Mouse (Mus musculus): Measurements from ENCODE around the gene Cacna1a. TPM values are rescaled to one million over a fixed set of nuclear protein-coding genes. Genes with fewer than 3 reads are reported as not detected.

Cacna1a gene
- total RNA-seq (2012; rRNA removed) = 3.2 and 5.4 TPM in 2 replicates
- polyA plus RNA-seq (2012; ENCODE audit: insufficient read depth in 1 of 2, insufficient read length in 2 of 2, low read depth in 1 of 2, low replicate concordance in 2 of 2, missing spikeins in 1 of 2) = 1 to 10 TPM in 1 of 2 experiments, not detected in 1; 5.1 TPM

- Histone ChIP-seq H3K79me2 (ENCODE audit: control insufficient read depth, insufficient read depth, low read length, poor library complexity) (no peaks in the 10 kb centered on the region), H3K27ac (ENCODE audit: control insufficient read depth, low read depth, low read length) (no peak within 1 kb of the TSS), H3K9ac (ENCODE audit: control insufficient read depth, low read depth, low read length, poor library complexity, severe bottlenecking) (no peak within 1 kb of the TSS), H3K27me3 (ENCODE audit: control insufficient read depth in 1 of 2, insufficient read depth in 2 of 2, low read length in 2 of 2) (peaks cover 0 to 2% of the 10 kb centered on the region in 2 experiments; a peak in 3 of 4 replicates), H3K4me3 (ENCODE audit: control insufficient read depth in 1 of 2, insufficient read depth in 1 of 2, low read depth in 2 of 2, low read length in 2 of 2) (no peak within 1 kb of the TSS), H3K4me1 (ENCODE audit: control insufficient read depth in 1 of 2, insufficient read depth in 2 of 2, low read length in 2 of 2) (no peaks in the 10 kb centered on the region; a peak in 1 of 4 replicates), H3K9me3 (replicated peaks; ENCODE audit: insufficient read depth, low read length) (no peaks in the 10 kb centered on the region), H3K36me3 (ENCODE audit: control insufficient read depth in 1 of 2, insufficient read depth in 2 of 2, low read length in 2 of 2) (peaks cover 0 to 3% of the 10 kb centered on the region in 2 experiments; a peak in 1 of 4 replicates)
- DNase-seq (ENCODE audit: low read depth, low spot score) = no peak
- no peak for TF ChIP-seq MYB (IDR thresholded peaks at IDR 0.05; ENCODE audit: low read depth, low read length)
- no peak for TF ChIP-seq EP300 (IDR thresholded peaks at IDR 0.05; ENCODE audit: low read depth in 1 of 2, low read length in 2 of 2)
- TF ChIP-seq RAD21 (IDR thresholded peaks at IDR 0.05; ENCODE audit: low read depth, low read length) = no peak
- no peak for TF ChIP-seq CHD2 (IDR thresholded peaks at IDR 0.05; ENCODE audit: low read length)
- TF ChIP-seq JUND (IDR thresholded peaks at IDR 0.05; ENCODE audit: low read depth, low read length) = no peak
- TF ChIP-seq POLR2AphosphoS2 (IDR thresholded peaks at IDR 0.05; ENCODE audit: low read length) = no peak
- TF ChIP-seq UBTF (IDR thresholded peaks at IDR 0.05; ENCODE audit: borderline replicate concordance, insufficient read depth, low read depth, low read length) = no peak
Observed at GRCm38 (mm10) chr8:84388275-84388674, at the start of gene Cacna1a. TSS of gene Cacna1a (plus strand) at chr8:84388440.

- Histone ChIP-seq H3K36me3 (ENCODE audit: control insufficient read depth in 1 of 2, insufficient read depth in 2 of 2, low read length in 2 of 2) (no peaks in the 10 kb centered on the region), H3K79me2 (ENCODE audit: control insufficient read depth, insufficient read depth, low read length, poor library complexity) (no peaks in the 10 kb centered on the region), H3K4me1 (ENCODE audit: control insufficient read depth in 1 of 2, insufficient read depth in 2 of 2, low read length in 2 of 2) (no peaks in the 10 kb centered on the region), H3K9me3 (replicated peaks; ENCODE audit: insufficient read depth, low read length) (no peaks in the 10 kb centered on the region), H3K27me3 (ENCODE audit: control insufficient read depth in 1 of 2, insufficient read depth in 2 of 2, low read length in 2 of 2) (peaks cover 0 to 5% of the 10 kb centered on the region in 2 experiments; a peak in 1 of 4 replicates), H3K4me3 (ENCODE audit: control insufficient read depth in 1 of 2, insufficient read depth in 1 of 2, low read depth in 2 of 2, low read length in 2 of 2) (no peak overlapping the region), H3K27ac (ENCODE audit: control insufficient read depth, low read depth, low read length) (no peak overlapping the region), H3K9ac (ENCODE audit: control insufficient read depth, low read depth, low read length, poor library complexity, severe bottlenecking) (no peak overlapping the region)
- no peak for DNase-seq (ENCODE audit: low read depth, low spot score)
- TF ChIP-seq TAL1 (IDR thresholded peaks at IDR 0.05; ENCODE audit: low read length) (no peak), MYB (IDR thresholded peaks at IDR 0.05; ENCODE audit: low read depth, low read length) (no peak), MXI1 (IDR thresholded peaks at IDR 0.05; ENCODE audit: low read depth, low read length) (no peak), TCF12 (IDR thresholded peaks at IDR 0.05; ENCODE audit: low read depth, low read length) (no peak), MAZ (IDR thresholded peaks at IDR 0.05; ENCODE audit: low read depth, low read length) (no peak)
Observed at GRCm38 (mm10) chr8:84338493-84338892, 49.7 kb upstream of the Cacna1a start.

- Histone ChIP-seq H3K9ac (ENCODE audit: control insufficient read depth, low read depth, low read length, poor library complexity, severe bottlenecking) (no peak overlapping the region), H3K4me1 (ENCODE audit: control insufficient read depth in 1 of 2, insufficient read depth in 2 of 2, low read length in 2 of 2) (no peaks in the 10 kb centered on the region), H3K27ac (ENCODE audit: control insufficient read depth, low read depth, low read length) (no peak overlapping the region), H3K9me3 (replicated peaks; ENCODE audit: insufficient read depth, low read length) (no peaks in the 10 kb centered on the region), H3K79me2 (ENCODE audit: control insufficient read depth, insufficient read depth, low read length, poor library complexity) (no peaks in the 10 kb centered on the region), H3K36me3 (ENCODE audit: control insufficient read depth in 1 of 2, insufficient read depth in 2 of 2, low read length in 2 of 2) (no peaks in the 10 kb centered on the region), H3K27me3 (ENCODE audit: control insufficient read depth in 1 of 2, insufficient read depth in 2 of 2, low read length in 2 of 2) (peaks cover 0 to 7% of the 10 kb centered on the region in 2 experiments; a peak in 1 of 4 replicates), H3K4me3 (ENCODE audit: control insufficient read depth in 1 of 2, insufficient read depth in 1 of 2, low read depth in 2 of 2, low read length in 2 of 2) (no peak overlapping the region)
- peak; percentile 6 for DNase-seq (ENCODE audit: low read depth, low spot score)
- TF ChIP-seq MYC (IDR thresholded peaks at IDR 0.05; ENCODE audit: low read depth, low read length) = no peak
- no peak for TF ChIP-seq MXI1 (IDR thresholded peaks at IDR 0.05; ENCODE audit: low read depth, low read length)
- peak; percentile 62 for TF ChIP-seq USF1 (IDR thresholded peaks at IDR 0.05; ENCODE audit: low read depth, low read length)
- TF ChIP-seq EP300 (IDR thresholded peaks at IDR 0.05; ENCODE audit: low read depth in 1 of 2, low read length in 2 of 2) = no peak
- TF ChIP-seq ZMIZ1 (IDR thresholded peaks at IDR 0.05; ENCODE audit: low read depth, low read length) = no peak
Observed at GRCm38 (mm10) chr8:84339320-84339719, 48.9 kb upstream of the Cacna1a start.

All from MEL (cell line).